Mouse (Mus musculus): Measurements from ENCODE around the gene Selenon. TPM values are rescaled to one million over a fixed set of nuclear protein-coding genes. Genes with fewer than 3 reads are reported as not detected.

Selenon gene
- polyA plus RNA-seq, 1 experiment from 2014 or later, result 12.5 TPM

Small RNA genes lying within 50 kb of the gene (microRNA-seq; reads per million reads assigned to microRNA genes)
- not detected for gene Mir6403

Other genes starting within 250 kb of the Selenon start
- gene Trim63, start 237.0 kb downstream of the Selenon start, polyA plus RNA-seq (2016; fragmentation: Nextera tagmentation; extraction: Ambion mirVana), result 0.20 and 0.23 TPM in 2 replicates
- gene Slc30a2, start 209.0 kb downstream of the Selenon start, polyA plus RNA-seq (2016; fragmentation: Nextera tagmentation; extraction: Ambion mirVana), result not detected in 2 replicates
- gene Extl1, start 168.3 kb downstream of the Selenon start, polyA plus RNA-seq (2016; fragmentation: Nextera tagmentation; extraction: Ambion mirVana), result 0.25 and 0.36 TPM in 2 replicates
- 4.7 and 5.2 TPM in 2 replicates for gene Pafah2, start 155.8 kb downstream of the Selenon start, polyA plus RNA-seq (2016; fragmentation: Nextera tagmentation; extraction: Ambion mirVana)
- 558 and 570 TPM in 2 replicates for gene Stmn1, start 83.8 kb downstream of the Selenon start, polyA plus RNA-seq (2016; fragmentation: Nextera tagmentation; extraction: Ambion mirVana)
- gene Paqr7, start 55.5 kb downstream of the Selenon start, polyA plus RNA-seq (2016; fragmentation: Nextera tagmentation; extraction: Ambion mirVana), result 6.5 and 7.2 TPM in 2 replicates
- gene Aunip, start 41.2 kb downstream of the Selenon start, polyA plus RNA-seq (2016; fragmentation: Nextera tagmentation; extraction: Ambion mirVana), result 26.9 and 27.6 TPM in 2 replicates
- 69.3 and 72.1 TPM in 2 replicates for gene Mtfr1l, start 16.8 kb downstream of the Selenon start, polyA plus RNA-seq (2016; fragmentation: Nextera tagmentation; extraction: Ambion mirVana)
- gene Man1c1, start 152.1 kb upstream of the Selenon start, polyA plus RNA-seq (2016; fragmentation: Nextera tagmentation; extraction: Ambion mirVana), result 3.2 and 3.5 TPM in 2 replicates
- 26.4 and 28.2 TPM in 2 replicates for gene Ldlrap1, start 215.9 kb upstream of the Selenon start, polyA plus RNA-seq (2016; fragmentation: Nextera tagmentation; extraction: Ambion mirVana)

All from liver, embryonic 12.5 days (tissue).